Comparison of ENCODE assay signal across 8 mouse cellular contexts in the genomic region with DNA sequence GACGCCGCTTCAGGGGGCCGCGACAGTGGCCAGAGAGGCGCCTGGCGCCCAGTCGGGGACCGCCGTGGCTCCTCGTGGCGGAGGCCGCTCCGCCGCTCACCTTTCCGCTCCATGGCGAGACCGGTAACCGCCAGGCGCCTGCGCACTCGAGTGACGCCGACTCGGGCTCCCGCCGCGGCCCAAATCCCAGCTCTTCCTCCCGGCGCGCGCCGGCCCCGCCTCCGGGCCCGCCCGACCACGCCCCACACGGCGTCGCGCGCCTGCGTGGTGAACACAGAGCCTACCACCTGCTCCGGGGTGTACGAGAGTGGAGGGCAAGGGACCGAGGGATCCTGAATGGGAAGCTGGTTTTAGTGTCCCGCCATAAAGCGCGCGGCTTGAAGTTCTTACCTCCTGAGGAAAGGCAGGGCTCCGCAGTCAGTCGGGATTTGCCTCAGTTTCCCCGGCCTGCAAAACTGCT. TPM values are rescaled to one million over a fixed set of nuclear protein-coding genes. Genes with fewer than 3 reads are reported as not detected.
DNase-seq lines count a peak whose midpoint lies in the region; ATAC-seq and TF ChIP-seq lines count a peak whose summit lies in the region.

A gene (minus strand): TSS at position 410 of the 460 bp plus-strand sequence.

- H3K79me3 ChIP-seq in C2C12 (ENCODE audit: low read depth): peaks cover 45% of the 10 kb centered on the region

- peak; percentile 97 for DNase-seq in brain, embryonic 14.5 days (ENCODE audit: low read depth)
- peak; percentile 94 for DNase-seq in kidney, postnatal 0 days (ENCODE audit: low spot score)
- DNase-seq in liver, embryonic 11.5 days (ENCODE audit: low spot score): peak; percentile 94
- DNase-seq in naive thymus-derived CD4-positive, alpha-beta T cell, adult 2 months (ENCODE audit: low read depth): peak; percentile 92

- under 1% methylated on average over 50 of the region's 53 CpGs for WGBS in heart, embryonic 12.5 days
- 1% methylated on average over 41 of the region's 53 CpGs for WGBS in kidney, postnatal 0 days
- 1% methylated on average over 53 of the region's 53 CpGs for WGBS in liver, embryonic 11.5 days
- under 1% methylated on average over 47 of the region's 53 CpGs for WGBS in stomach, embryonic 14.5 days

- peak within 1 kb of the TSS; percentile 95 for H3K4me2 ChIP-seq in heart, embryonic 12.5 days
- H3K4me2 ChIP-seq in kidney, postnatal 0 days (ENCODE audit: low read length): peak within 1 kb of the TSS; percentile 80
- peak within 1 kb of the TSS; percentile 86 for H3K4me2 ChIP-seq in liver, embryonic 11.5 days
- peak within 1 kb of the TSS; percentile 90 for H3K4me2 ChIP-seq in stomach, embryonic 14.5 days (replicated peaks; ENCODE audit: low read depth, low read length)

- TF ChIP-seq CTCF in C2C12 (IDR thresholded peaks at IDR 0.05; ENCODE audit: control insufficient read depth, insufficient read depth, insufficient read length): no peak
- TF ChIP-seq CTCF in brain, embryonic 14.5 days (IDR thresholded peaks at IDR 0.05; ENCODE audit: borderline replicate concordance, extremely low read depth, insufficient read depth, insufficient read length): no peak
- no peak for TF ChIP-seq CTCF in kidney, postnatal 0 days (IDR thresholded peaks at IDR 0.05; ENCODE audit: low read depth)

- H3K9me3 ChIP-seq in erythroblast, embryonic 14.5 days (ENCODE audit: control insufficient read depth, low read length): no peaks in the 10 kb centered on the region
- H3K9me3 ChIP-seq in heart, embryonic 12.5 days (replicated peaks): no peaks in the 10 kb centered on the region
- H3K9me3 ChIP-seq in kidney, postnatal 0 days (replicated peaks; ENCODE audit: low read length): no peaks in the 10 kb centered on the region
- H3K9me3 ChIP-seq in liver, embryonic 11.5 days (ENCODE audit: control insufficient read depth, low read length): no peaks in the 10 kb centered on the region
- H3K9me3 ChIP-seq in stomach, embryonic 14.5 days (ENCODE audit: control insufficient read depth, low read depth, low read length): no peaks in the 10 kb centered on the region

- peak within 1 kb of the TSS; percentile 86 for H3K4me3 ChIP-seq in C2C12 (ENCODE audit: insufficient read depth, poor library complexity, severe bottlenecking)
- H3K4me3 ChIP-seq in erythroblast, embryonic 14.5 days (replicated peaks): peak within 1 kb of the TSS; percentile 92
- peak within 1 kb of the TSS; percentile 92 for H3K4me3 ChIP-seq in heart, embryonic 12.5 days
- H3K4me3 ChIP-seq in kidney, postnatal 0 days (replicated peaks; ENCODE audit: low read depth, low read length): peak within 1 kb of the TSS; percentile 88
- peak within 1 kb of the TSS; percentile 97 for H3K4me3 ChIP-seq in liver, embryonic 11.5 days (ENCODE audit: low read depth, low read length)
- H3K4me3 ChIP-seq in stomach, embryonic 14.5 days (ENCODE audit: low read depth, low read length): peak within 1 kb of the TSS; percentile 76

- peak; percentile 94 for ATAC-seq in heart, embryonic 12.5 days (ENCODE audit: insufficient number of reproducible peaks, low FRiP score)
- peak; percentile 90 for ATAC-seq in kidney, postnatal 0 days (replicated peaks; ENCODE audit: low FRiP score, low read depth)
- ATAC-seq in liver, embryonic 11.5 days (replicated peaks; ENCODE audit: low FRiP score): peak; percentile 90
- ATAC-seq in stomach, embryonic 14.5 days (ENCODE audit: insufficient number of reproducible peaks, insufficient read depth, low FRiP score, low read depth): peak; percentile 94

- H3K27me3 ChIP-seq in C2C12 (ENCODE audit: control insufficient read depth, insufficient read depth, insufficient read length): peaks cover 4% of the 10 kb centered on the region
- H3K27me3 ChIP-seq in erythroblast, embryonic 14.5 days (ENCODE audit: control insufficient read depth): no peaks in the 10 kb centered on the region; the same call in 1 of the 2 replicates
- 0 out of 2 replicates have a peak, but pooled peaks cover 2% of the 10 kb centered on the region for H3K27me3 ChIP-seq in heart, embryonic 12.5 days (replicated peaks)
- no peaks in the 10 kb centered on the region for H3K27me3 ChIP-seq in kidney, postnatal 0 days (ENCODE audit: insufficient read depth, low read length)
- H3K27me3 ChIP-seq in liver, embryonic 11.5 days (replicated peaks; ENCODE audit: control insufficient read depth, insufficient read depth, low read length): no peaks in the 10 kb centered on the region
- H3K27me3 ChIP-seq in stomach, embryonic 14.5 days (ENCODE audit: control insufficient read depth, insufficient read depth, low read length): no peaks in the 10 kb centered on the region

- H3K79me2 ChIP-seq in C2C12 (ENCODE audit: control insufficient read depth, insufficient read depth): peaks cover 53% of the 10 kb centered on the region

- H3ac ChIP-seq in C2C12 (ENCODE audit: control insufficient read depth, insufficient read length, low read depth): peak within 1 kb of the TSS; percentile 92

- peak within 1 kb of the TSS; percentile 97 for H3K9ac ChIP-seq in heart, embryonic 12.5 days
- H3K9ac ChIP-seq in kidney, postnatal 0 days (ENCODE audit: low read depth, low read length): peak within 1 kb of the TSS; percentile 87
- peak within 1 kb of the TSS; percentile 97 for H3K9ac ChIP-seq in liver, embryonic 11.5 days (ENCODE audit: low read depth, low read length)
- H3K9ac ChIP-seq in stomach, embryonic 14.5 days (replicated peaks; ENCODE audit: low read depth, low read length): peak within 1 kb of the TSS; percentile 87

- peak within 1 kb of the TSS; percentile 71 for H3K27ac ChIP-seq in heart, embryonic 12.5 days (ENCODE audit: poor library complexity, severe bottlenecking)
- peak within 1 kb of the TSS; percentile 90 for H3K27ac ChIP-seq in kidney, postnatal 0 days
- H3K27ac ChIP-seq in liver, embryonic 11.5 days (ENCODE audit: low read depth, low read length): peak within 1 kb of the TSS; percentile 87
- peak within 1 kb of the TSS; percentile 81 for H3K27ac ChIP-seq in stomach, embryonic 14.5 days (ENCODE audit: low read length)

- H3K4me1 ChIP-seq in erythroblast, embryonic 14.5 days (ENCODE audit: control insufficient read depth): peaks cover 52% of the 10 kb centered on the region
- H3K4me1 ChIP-seq in heart, embryonic 12.5 days (replicated peaks): peaks cover 20% of the 10 kb centered on the region
- peaks cover 12% of the 10 kb centered on the region for H3K4me1 ChIP-seq in kidney, postnatal 0 days (replicated peaks; ENCODE audit: insufficient read depth, low read length)
- H3K4me1 ChIP-seq in liver, embryonic 11.5 days (replicated peaks; ENCODE audit: control insufficient read depth, insufficient read depth, low read length): peaks cover 33% of the 10 kb centered on the region
- peaks cover 16% of the 10 kb centered on the region for H3K4me1 ChIP-seq in stomach, embryonic 14.5 days (ENCODE audit: control insufficient read depth, insufficient read depth, low read length)

- H3K36me3 ChIP-seq in C2C12 (ENCODE audit: control insufficient read depth, insufficient read depth): peaks cover 19% of the 10 kb centered on the region
- peaks cover 25% of the 10 kb centered on the region for H3K36me3 ChIP-seq in erythroblast, embryonic 14.5 days (ENCODE audit: control insufficient read depth)
- peaks cover 18% of the 10 kb centered on the region for H3K36me3 ChIP-seq in heart, embryonic 12.5 days
- H3K36me3 ChIP-seq in kidney, postnatal 0 days (ENCODE audit: insufficient read depth, low read length): no peaks in the 10 kb centered on the region; the same call in 1 of the 2 replicates
- H3K36me3 ChIP-seq in liver, embryonic 11.5 days (ENCODE audit: control insufficient read depth, insufficient read depth, low read length): peaks cover 12% of the 10 kb centered on the region; the same call in 1 of the 2 replicates
- H3K36me3 ChIP-seq in stomach, embryonic 14.5 days (ENCODE audit: control insufficient read depth, insufficient read depth, low read length): peaks cover 5% of the 10 kb centered on the region; the same call in 1 of the 2 replicates

- peak; percentile 87 for TF ChIP-seq POLR2A in brain, embryonic 14.5 days (IDR thresholded peaks at IDR 0.05; ENCODE audit: borderline replicate concordance, extremely low read depth, insufficient read depth, insufficient read length, poor library complexity, severe bottlenecking)

TF ChIP-seq in C2C12, 6 proteins besides CTCF, POLR2A, EP300 and RAD21:
- peak; percentile 17 for TF ChIP-seq MAX (IDR thresholded peaks at IDR 0.05)
- no peak for TF ChIP-seq FOSL1 (IDR thresholded peaks at IDR 0.05; ENCODE audit: insufficient read depth, low read length, poor library complexity, severe bottlenecking)

RNA-seq across cellular contexts. Expression of the gene that starts here (rescaled TPM):
- 29.0 TPM for polyA plus RNA-seq in C2C12 (2012; fragmentation: generic; extraction: Trizol)
- 61.8 and 75.6 TPM in 2 replicates for polyA plus RNA-seq in brain, embryonic 14.5 days (2012; rRNA removed)
- polyA plus RNA-seq in erythroblast, embryonic 14.5 days (2012): 1.4 and 1.5 TPM in 2 replicates
- 55.4 and 56.8 TPM in 2 replicates for polyA plus RNA-seq in heart, embryonic 12.5 days (2016; fragmentation: Nextera tagmentation; extraction: Ambion mirVana)
- 79.2 and 85.8 TPM in 2 replicates for polyA plus RNA-seq in kidney, postnatal 0 days (2015; fragmentation: Nextera tagmentation; extraction: Ambion mirVana)
- 92.7 and 99.8 TPM in 2 replicates for polyA plus RNA-seq in liver, embryonic 11.5 days (2014; fragmentation: Nextera tagmentation; extraction: Ambion mirVana)
- 129 and 134 TPM in 2 replicates for polyA plus RNA-seq in stomach, embryonic 14.5 days (2014; fragmentation: Nextera tagmentation; extraction: Ambion mirVana)

Comparison
In these comparisons a context has a peak if more than half of its experiments do, and no peak if none do; other contexts are left out.
1. Peak in every context shown above with its lines: DNase-seq, ATAC-seq, H3K4me3 ChIP-seq and H3K27ac ChIP-seq.
2. RNA of the gene that starts here (polyA plus RNA-seq): 129 to 134 TPM in stomach, embryonic 14.5 days, 92.7 to 99.8 TPM in liver, embryonic 11.5 days, 79.2 to 85.8 TPM in kidney, postnatal 0 days, 61.8 to 75.6 TPM in brain, embryonic 14.5 days, 55.4 to 56.8 TPM in heart, embryonic 12.5 days and 29.0 TPM in C2C12 (single experiment); 1.4 to 1.5 TPM in erythroblast, embryonic 14.5 days; every median in the first group is over 10 times any median in the second.